Mouse (Mus musculus) limb, embryonic 10.5 days (tissue): ENCODE data around the gene Vangl1. TPM values are rescaled to one million over a fixed set of nuclear protein-coding genes. Genes with fewer than 3 reads are reported as not detected.

Source experiments
- DNase-seq: peaks from one replicate; pipeline ENCODE4 v3.0.0-alpha.2; 2017; ENCODE audit warnings: low spot score
- H3K27ac ChIP-seq: fragments of 300-500 bp; sonication (generic); 2 replicates; pipeline ENCODE4 v1.5.1; 2016; ENCODE audit warnings: mild to moderate bottlenecking
- H3K27me3 ChIP-seq: fragments of 300-500 bp; sonication (generic); 2 replicates; pipeline ENCODE4 v1.6.1; 2016; ENCODE audit warnings: low read depth, mild to moderate bottlenecking; ENCODE audit not compliant: poor library complexity, severe bottlenecking
- H3K36me3 ChIP-seq: fragments of 300-500 bp; sonication (generic); 2 replicates; pipeline ENCODE4 v1.6.1; 2016; ENCODE audit warnings: mild to moderate bottlenecking, moderate library complexity
- H3K4me1 ChIP-seq: fragments of 300-500 bp; sonication (generic); 2 replicates; pipeline ENCODE4 v1.6.1; 2016
- H3K4me3 ChIP-seq: fragments of 300-500 bp; sonication (generic); 2 replicates; pipeline ENCODE4 v1.5.1; 2016; ENCODE audit warnings: mild to moderate bottlenecking, moderate library complexity
- H3K9me3 ChIP-seq: fragments of 300-500 bp; sonication (generic); replicated peaks from 2 replicates; pipeline ENCODE4 v1.6.1; 2016; ENCODE audit warnings: mild to moderate bottlenecking
- whole genome bisulfite sequencing: fragments of 180-500 bp; shearing (Covaris S2); methylation state at CpG from one replicate; pipeline ENCODE4 v1.1.7; 2016; 5-methylcytosine and 5-hydroxymethylcytosine counted together
- polyA plus RNA-seq: library from polyadenylated mRNA; unstranded; fragments of >200 nt; fragmentation: Nextera tagmentation; extraction: Ambion mirVana; gene quantifications from 2 replicates; pipeline ENCODE4 v1.2.1, GENCODE M21; 2016

Gene Vangl1
- polyA plus RNA-seq, 1 experiment from 2014 or later, result 14.8 TPM

DNA sequence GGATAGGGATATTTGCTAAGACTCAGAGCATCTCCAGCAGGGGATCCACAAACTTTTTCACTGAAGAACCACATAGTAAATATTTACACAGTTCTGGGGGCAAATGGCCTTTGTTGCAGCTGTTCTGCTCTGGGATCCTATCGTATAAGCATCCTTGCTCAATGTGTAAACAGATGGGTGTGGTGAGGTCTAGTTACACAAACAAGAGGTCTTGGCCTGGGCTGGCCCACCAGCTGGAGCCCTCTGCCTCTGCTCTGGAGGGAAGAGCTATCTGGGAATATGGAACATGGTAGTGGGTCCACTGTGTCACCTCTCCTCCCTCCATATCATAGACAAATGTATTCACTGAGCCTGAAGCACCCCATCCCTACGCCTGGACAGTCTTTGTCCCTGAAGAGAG lies 77.4 kb downstream of the Vangl1 start:
- DNase-seq, result no peak
- no peaks in the 10 kb centered on the region for H3K4me1 ChIP-seq
- H3K4me3 ChIP-seq, result no peak overlapping the region
- H3K36me3 ChIP-seq, result no peaks in the 10 kb centered on the region
- 67% methylated on average over 2 of the region's 2 CpGs for WGBS
- H3K27me3 ChIP-seq, result no peaks in the 10 kb centered on the region
- H3K9me3 ChIP-seq, result no peaks in the 10 kb centered on the region
- no peak overlapping the region for H3K27ac ChIP-seq

DNA sequence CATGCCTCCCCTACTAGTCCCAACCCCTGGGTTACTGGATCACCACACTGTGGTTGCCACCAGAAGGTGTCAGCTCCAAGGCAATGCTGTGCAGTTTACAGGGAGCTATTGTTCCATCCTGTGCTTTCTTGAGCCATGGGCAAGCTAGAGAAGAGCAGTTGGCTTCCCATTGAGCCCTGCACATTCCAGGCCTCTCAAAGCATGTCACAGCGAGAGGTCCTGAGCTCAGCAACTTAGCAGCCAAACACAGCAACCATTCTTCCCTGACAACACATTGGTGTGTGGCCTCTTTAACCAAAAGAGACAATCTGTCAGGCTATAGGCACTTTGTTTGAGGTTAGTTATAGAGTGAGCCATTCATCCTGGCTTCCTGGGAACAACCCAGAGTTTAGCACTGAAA lies 78.9 kb downstream of the Vangl1 start:
- Histone ChIP-seq H3K4me1 (no peaks in the 10 kb centered on the region), H3K27me3 (no peaks in the 10 kb centered on the region), H3K4me3 (no peak overlapping the region), H3K36me3 (no peaks in the 10 kb centered on the region), H3K27ac (no peak overlapping the region), H3K9me3 (no peaks in the 10 kb centered on the region)
- 66% methylated on average over 1 of the region's 1 CpGs for WGBS
- no peak for DNase-seq

DNA sequence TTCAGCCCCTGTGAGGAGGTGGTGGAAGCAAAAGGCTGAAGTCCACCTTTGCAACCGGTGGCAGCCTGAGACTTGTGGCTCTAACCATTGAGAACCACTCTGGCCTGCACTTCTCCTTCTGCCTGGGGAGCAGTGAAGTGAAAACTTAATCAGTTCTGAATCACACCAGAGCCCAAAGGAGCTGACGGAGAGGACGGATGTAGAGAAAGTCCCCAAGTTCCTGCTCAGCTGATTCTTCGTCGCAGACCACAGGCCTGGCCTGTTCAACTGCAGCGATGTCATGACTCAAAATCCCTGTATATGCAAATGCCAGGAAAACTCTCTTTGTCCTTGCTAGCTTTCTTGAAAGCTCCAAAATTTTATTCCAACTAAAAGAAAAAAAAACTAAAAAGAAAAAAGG lies 80.8 kb downstream of the Vangl1 start:
- no peaks in the 10 kb centered on the region for H3K27me3 ChIP-seq
- H3K27ac ChIP-seq, result no peak overlapping the region
- no peak overlapping the region for H3K4me3 ChIP-seq
- WGBS, result 86% methylated on average over 6 of the region's 6 CpGs
- no peak for DNase-seq
- no peaks in the 10 kb centered on the region for H3K9me3 ChIP-seq
- H3K36me3 ChIP-seq, result no peaks in the 10 kb centered on the region
- no peaks in the 10 kb centered on the region for H3K4me1 ChIP-seq

DNA sequence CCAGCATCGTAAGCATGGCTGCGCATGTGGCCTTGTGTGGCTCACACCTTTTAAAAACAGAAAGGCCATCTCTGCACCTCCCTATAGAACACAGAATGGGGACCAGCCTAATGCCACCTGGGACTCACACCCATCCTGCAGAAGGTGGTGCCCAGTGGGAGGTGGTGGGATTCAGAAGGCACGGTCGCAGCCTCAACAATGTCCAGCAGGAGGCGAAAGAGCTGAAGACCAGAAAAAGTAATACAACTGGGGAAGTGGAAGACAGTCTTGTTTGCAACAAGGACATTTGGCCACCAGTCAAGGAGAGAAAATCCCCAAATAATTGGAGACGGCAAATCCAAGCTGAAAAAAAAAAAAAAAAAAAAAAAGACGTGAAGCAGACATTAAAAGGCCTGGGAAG lies 82.4 kb downstream of the Vangl1 start:
- no peaks in the 10 kb centered on the region for H3K4me1 ChIP-seq
- H3K36me3 ChIP-seq, result no peaks in the 10 kb centered on the region
- H3K9me3 ChIP-seq, result no peaks in the 10 kb centered on the region
- 72% methylated on average over 7 of the region's 7 CpGs for WGBS
- H3K4me3 ChIP-seq, result no peak overlapping the region
- no peak for DNase-seq
- H3K27me3 ChIP-seq, result no peaks in the 10 kb centered on the region
- no peak overlapping the region for H3K27ac ChIP-seq

DNA sequence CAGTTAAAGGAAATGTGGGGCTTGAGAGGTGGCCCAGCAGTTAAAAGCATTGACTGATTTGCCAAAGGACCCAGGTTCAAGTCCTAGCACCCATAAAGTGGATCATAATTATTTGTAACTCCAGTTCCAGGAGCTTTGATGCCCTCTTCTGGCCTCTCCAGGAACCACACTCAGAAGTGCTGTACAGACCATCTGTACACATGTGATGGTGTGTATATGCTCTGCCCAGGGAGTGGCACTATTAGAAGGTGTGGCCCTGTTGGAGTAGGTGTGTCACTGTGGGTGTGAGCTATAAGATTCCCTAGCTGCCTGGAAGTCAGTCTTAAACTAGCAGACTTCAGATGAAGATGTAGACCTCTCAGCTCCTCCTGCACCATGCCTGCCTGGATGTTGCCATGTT lies 83.5 kb downstream of the Vangl1 start:
- Histone ChIP-seq H3K4me3 (no peak overlapping the region), H3K27ac (no peak overlapping the region), H3K4me1 (no peaks in the 10 kb centered on the region), H3K27me3 (no peaks in the 10 kb centered on the region), H3K36me3 (no peaks in the 10 kb centered on the region), H3K9me3 (no peaks in the 10 kb centered on the region)
- DNase-seq, result no peak

DNA sequence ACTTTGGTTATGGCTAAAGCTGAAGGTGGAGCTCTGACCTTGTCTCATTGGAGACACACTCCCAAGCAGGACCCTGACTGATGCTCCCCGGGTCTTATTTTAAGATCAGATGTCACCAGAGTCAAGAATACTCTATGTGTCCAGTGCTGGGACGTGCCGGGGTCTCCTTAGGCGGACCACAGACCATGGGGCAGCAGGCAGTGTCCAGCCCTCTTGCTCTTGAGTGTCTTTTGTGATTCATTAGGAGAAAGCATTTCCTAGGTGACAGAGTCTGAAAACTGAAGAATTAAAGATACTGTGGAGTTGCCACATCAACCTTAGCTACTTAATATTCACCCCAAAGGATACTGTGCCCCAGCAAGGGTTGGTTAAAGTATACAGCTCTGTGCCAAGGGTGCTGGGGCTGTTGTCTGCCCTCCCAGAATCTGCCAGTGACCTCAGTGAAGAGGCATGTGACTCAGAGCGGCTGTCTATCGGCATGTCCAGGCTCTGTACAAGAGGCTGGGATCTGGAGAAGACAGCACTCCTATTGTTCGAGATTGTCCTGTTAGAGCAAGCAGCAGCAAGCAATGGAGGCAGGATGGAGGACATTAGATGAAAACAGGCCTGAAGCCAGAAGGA lies 92.4 kb downstream of the Vangl1 start:
- Histone ChIP-seq H3K27me3 (no peaks in the 10 kb centered on the region), H3K4me1 (no peaks in the 10 kb centered on the region), H3K4me3 (no peak overlapping the region), H3K27ac (no peak overlapping the region), H3K36me3 (no peaks in the 10 kb centered on the region), H3K9me3 (no peaks in the 10 kb centered on the region)
- 83% methylated on average over 7 of the region's 7 CpGs for WGBS
- no peak for DNase-seq

DNA sequence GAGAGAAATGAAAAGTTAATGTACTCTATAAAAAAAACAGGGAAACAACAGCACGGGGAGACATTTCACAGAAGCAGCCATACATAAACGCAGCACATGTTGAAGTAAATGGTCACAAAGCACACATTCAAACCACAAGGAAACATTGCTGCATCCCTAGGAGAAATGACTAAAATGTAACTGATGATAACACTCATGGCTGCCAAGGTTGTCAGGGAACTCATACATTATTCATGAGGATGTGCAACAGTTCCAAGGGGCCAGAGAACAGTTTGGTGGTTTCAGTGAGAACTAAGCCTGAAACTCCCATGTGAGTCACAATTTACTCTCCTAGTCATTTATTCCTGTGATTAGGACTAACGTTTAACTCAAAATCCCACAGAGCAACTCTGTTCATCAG lies 96.3 kb downstream of the Vangl1 start:
- Histone ChIP-seq H3K9me3 (no peaks in the 10 kb centered on the region), H3K4me3 (no peak overlapping the region), H3K27ac (no peak overlapping the region), H3K4me1 (no peaks in the 10 kb centered on the region), H3K36me3 (no peaks in the 10 kb centered on the region), H3K27me3 (no peaks in the 10 kb centered on the region)
- WGBS, result 89% methylated on average over 3 of the region's 3 CpGs
- DNase-seq, result no peak

DNA sequence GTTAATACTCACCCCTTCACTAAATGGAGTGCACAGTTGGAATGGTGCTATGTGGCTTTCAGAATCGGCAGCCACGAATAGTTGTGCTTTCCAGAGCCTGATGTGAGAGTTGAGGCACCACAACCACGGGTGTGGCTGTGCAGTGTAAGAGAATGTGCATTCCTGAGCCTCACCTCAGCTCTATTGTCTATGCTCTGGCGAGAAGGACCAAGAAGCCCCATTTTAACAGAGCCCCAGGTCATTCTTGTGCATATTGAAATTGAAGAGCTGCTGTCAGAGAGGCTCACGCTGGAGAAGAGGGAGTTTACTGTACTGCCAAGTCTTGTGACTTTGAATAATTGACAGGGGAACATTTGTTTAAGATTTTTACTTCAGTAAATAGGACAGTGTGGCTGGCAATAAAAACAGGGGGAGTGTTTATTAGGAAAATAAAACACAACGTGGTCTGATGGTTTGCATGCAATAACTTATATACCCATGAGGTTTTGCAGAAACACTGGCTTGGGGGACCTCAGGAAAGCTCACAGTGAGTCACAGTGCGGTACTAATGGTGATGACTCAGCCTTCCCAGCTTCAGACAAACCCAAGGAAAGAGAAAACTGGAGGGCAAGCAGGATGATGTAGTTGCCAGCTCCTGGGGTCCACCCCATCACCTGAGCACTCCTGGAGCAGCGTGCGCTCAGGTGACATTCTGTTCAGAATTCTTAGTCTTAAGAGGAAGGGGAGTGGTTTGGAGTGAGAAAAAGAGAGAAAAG lies 100.5 kb downstream of the Vangl1 start:
- H3K4me1 ChIP-seq, result peaks cover 8% of the 10 kb centered on the region
- H3K27me3 ChIP-seq, result no peaks in the 10 kb centered on the region
- no peaks in the 10 kb centered on the region for H3K9me3 ChIP-seq
- WGBS, result 84% methylated on average over 9 of the region's 9 CpGs
- DNase-seq, result no peak
- no peak overlapping the region for H3K4me3 ChIP-seq
- no peak overlapping the region for H3K27ac ChIP-seq
- no peaks in the 10 kb centered on the region for H3K36me3 ChIP-seq

Other genes with a start within 250 kb of the Vangl1 start
- gene Nhlh2, start 194.6 kb downstream of the Vangl1 start, polyA plus RNA-seq, result 0.13 and 0.14 TPM in 2 replicates
- gene Casq2, start 118.3 kb downstream of the Vangl1 start, polyA plus RNA-seq, result 0.08 and 0.28 TPM in 2 replicates